Mouse (Mus musculus) ES-Bruce4 (cell line): ENCODE results near the gene Ano4. TPM values are rescaled to one million over a fixed set of nuclear protein-coding genes. Genes with fewer than 3 reads are reported as not detected.

Experiments
- H3K27ac ChIP-seq: 2 replicates; pipeline ENCODE4 v1.5.1; 2012; ENCODE audit warnings: low read length, inconsistent platforms; ENCODE audit not compliant: insufficient read depth
- H3K27me3 ChIP-seq: 2 replicates; pipeline ENCODE4 v1.6.1; 2012; ENCODE audit warnings: mild to moderate bottlenecking, low read length, inconsistent platforms; ENCODE audit not compliant: control insufficient read depth, poor library complexity, insufficient read depth, severe bottlenecking
- H3K36me3 ChIP-seq: 2 replicates; pipeline ENCODE4 v1.6.1; 2012; ENCODE audit warnings: inconsistent platforms, mild to moderate bottlenecking, low read length, moderate library complexity; ENCODE audit not compliant: control insufficient read depth, poor library complexity, insufficient read depth, severe bottlenecking
- H3K4me1 ChIP-seq: one replicate; pipeline ENCODE4 v1.8.1; 2011; ENCODE audit warnings: low read length; ENCODE audit not compliant: control insufficient read depth, insufficient read depth
- H3K4me3 ChIP-seq: 2 replicates; pipeline ENCODE4 v1.5.1; 2011; ENCODE audit warnings: low read depth, mild to moderate bottlenecking, low read length
- H3K9ac ChIP-seq: 2 replicates; pipeline ENCODE4 v1.6.1; 2012; ENCODE audit warnings: low read depth, mild to moderate bottlenecking, inconsistent platforms; ENCODE audit not compliant: poor library complexity, severe bottlenecking
- H3K9me3 ChIP-seq: replicated peaks from 2 replicates; pipeline ENCODE4 v1.6.1; 2012; ENCODE audit warnings: mild to moderate bottlenecking, low read length, inconsistent platforms; ENCODE audit not compliant: control insufficient read depth, poor library complexity, insufficient read depth, severe bottlenecking
- CTCF ChIP-seq: IDR thresholded peaks from one replicate; pipeline ENCODE4 v1.8.1; 2011; ENCODE audit warnings: low read depth, low read length
- EP300 ChIP-seq: IDR thresholded peaks from 2 replicates; pipeline ENCODE4 v1.6.1; 2011; ENCODE audit warnings: low read depth, low read length; ENCODE audit not compliant: insufficient read depth
- POLR2A ChIP-seq: IDR thresholded peaks from one replicate; pipeline ENCODE4 v1.8.1; 2011; ENCODE audit warnings: low read length; ENCODE audit not compliant: insufficient read depth
- polyA plus RNA-seq: library from polyadenylated mRNA; stranded (reverse); fragments of >200 nt; gene quantifications from 2 replicates; pipeline ENCODE4 v1.2.4, GENCODE M21; 2011; ENCODE audit warnings: low read depth; ENCODE audit not compliant: missing spikeins, insufficient read depth, insufficient read length

The Ano4 gene
- polyA plus RNA-seq, 1 experiment, result not detected

DNA sequence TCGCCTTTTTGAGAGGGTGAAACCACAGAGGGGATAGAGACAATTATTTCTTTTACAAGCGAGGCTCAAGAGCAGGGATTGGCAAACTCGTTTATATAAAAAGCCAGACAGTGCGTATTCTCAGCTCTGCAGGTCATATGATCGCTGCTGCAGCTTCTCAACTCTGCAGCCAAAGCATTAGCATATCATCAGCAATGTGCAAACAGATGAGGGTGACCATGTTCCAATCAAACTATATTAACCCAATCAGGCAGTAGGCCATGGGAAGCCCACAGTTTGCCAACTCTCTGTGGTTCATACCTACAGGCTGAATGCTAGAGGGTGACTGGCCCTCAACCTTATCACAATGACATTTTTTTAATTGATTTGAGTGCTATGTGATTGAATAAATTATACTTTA lies 64.2 kb downstream of the Ano4 start:
- Histone ChIP-seq H3K36me3 (no peaks in the 10 kb centered on the region), H3K27me3 (no peaks in the 10 kb centered on the region), H3K4me1 (no peaks in the 10 kb centered on the region), H3K9ac (no peak overlapping the region), H3K9me3 (no peaks in the 10 kb centered on the region), H3K4me3 (no peak overlapping the region), H3K27ac (no peak overlapping the region)
- TF ChIP-seq POLR2A (no peak), CTCF (no peak), EP300 (no peak)

DNA sequence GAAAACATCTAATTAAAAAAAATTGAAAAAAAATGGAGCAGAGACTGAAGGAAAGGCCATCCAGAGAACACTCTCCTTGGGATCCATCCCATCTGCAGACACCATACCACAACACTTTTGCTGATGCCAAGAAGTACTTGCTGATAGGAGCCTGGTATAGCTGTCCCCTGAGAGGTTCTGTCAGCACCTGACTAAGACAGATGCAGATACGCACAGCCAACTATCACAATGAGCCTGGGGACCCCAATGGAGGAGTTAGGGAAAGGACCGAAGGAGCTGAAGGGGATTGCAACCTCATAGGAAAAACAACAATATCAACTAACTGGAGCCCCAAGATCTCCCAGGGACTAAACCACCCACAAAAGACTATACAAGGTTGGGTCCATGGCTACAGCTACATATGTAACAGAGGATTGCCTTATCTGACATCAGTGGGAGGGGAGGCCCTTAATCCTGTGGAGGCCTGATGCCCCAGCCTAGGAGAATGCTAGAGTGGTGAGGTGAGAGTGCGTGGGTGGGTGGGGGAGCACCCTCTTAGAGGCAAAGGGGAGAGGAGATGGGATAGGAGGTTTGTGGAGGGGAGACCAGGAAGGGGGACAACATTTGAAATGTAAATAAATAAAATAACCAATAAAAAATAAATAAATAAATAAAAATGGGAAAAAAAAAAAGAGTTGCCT lies 71.4 kb downstream of the Ano4 start:
- Histone ChIP-seq H3K9me3 (no peaks in the 10 kb centered on the region), H3K27me3 (no peaks in the 10 kb centered on the region), H3K27ac (no peak overlapping the region), H3K4me1 (no peaks in the 10 kb centered on the region), H3K36me3 (no peaks in the 10 kb centered on the region), H3K9ac (no peak overlapping the region), H3K4me3 (no peak overlapping the region)
- TF ChIP-seq CTCF (no peak), POLR2A (no peak), EP300 (no peak)

DNA sequence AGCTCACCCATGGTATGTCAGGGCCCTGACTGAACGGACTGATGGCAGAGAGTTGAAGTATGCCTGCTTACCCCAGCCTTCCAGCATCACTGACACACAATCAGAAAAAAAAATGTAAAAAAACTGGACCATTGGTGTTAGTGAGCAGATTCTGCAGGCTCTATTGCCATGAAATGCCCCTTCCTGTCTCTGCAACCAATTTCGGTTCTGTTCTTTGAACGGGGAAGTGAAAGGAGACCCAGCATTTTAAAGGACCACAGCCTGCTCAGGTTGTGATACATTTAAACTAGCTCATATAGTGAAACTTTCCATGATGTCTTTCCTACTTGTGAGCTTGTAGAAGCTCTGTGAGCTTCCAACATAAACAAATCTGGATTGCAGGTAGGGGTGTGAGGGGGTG lies 77.2 kb downstream of the Ano4 start:
- Histone ChIP-seq H3K27me3 (no peaks in the 10 kb centered on the region), H3K9me3 (no peaks in the 10 kb centered on the region), H3K9ac (no peak overlapping the region), H3K27ac (no peak overlapping the region), H3K4me1 (no peaks in the 10 kb centered on the region), H3K36me3 (no peaks in the 10 kb centered on the region), H3K4me3 (no peak overlapping the region)
- TF ChIP-seq POLR2A (no peak), EP300 (no peak), CTCF (no peak)

DNA sequence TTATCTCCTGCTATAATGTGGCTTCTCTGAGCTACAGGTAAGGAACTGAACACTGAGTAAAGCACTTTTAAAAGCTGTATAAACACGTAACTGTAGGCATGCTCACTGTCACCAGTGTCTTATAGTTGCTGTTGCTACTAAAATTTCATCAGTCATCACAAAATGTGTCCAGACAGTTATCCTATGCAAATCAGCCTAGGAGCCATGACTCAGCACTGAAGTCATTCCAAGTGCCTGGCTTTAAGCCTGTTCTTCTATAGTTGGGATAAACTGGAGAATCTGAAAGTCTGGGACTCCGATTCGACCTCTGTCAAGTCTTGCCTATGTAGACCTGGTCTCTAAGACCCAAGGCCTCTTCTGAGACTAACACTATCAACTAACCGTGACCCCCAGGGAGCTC lies 81.2 kb downstream of the Ano4 start:
- Histone ChIP-seq H3K27me3 (no peaks in the 10 kb centered on the region), H3K27ac (no peak overlapping the region), H3K9ac (no peak overlapping the region), H3K36me3 (no peaks in the 10 kb centered on the region), H3K4me3 (no peak overlapping the region), H3K9me3 (no peaks in the 10 kb centered on the region), H3K4me1 (no peaks in the 10 kb centered on the region)
- TF ChIP-seq CTCF, result no peak
- no peak for TF ChIP-seq POLR2A
- TF ChIP-seq EP300, result no peak

DNA sequence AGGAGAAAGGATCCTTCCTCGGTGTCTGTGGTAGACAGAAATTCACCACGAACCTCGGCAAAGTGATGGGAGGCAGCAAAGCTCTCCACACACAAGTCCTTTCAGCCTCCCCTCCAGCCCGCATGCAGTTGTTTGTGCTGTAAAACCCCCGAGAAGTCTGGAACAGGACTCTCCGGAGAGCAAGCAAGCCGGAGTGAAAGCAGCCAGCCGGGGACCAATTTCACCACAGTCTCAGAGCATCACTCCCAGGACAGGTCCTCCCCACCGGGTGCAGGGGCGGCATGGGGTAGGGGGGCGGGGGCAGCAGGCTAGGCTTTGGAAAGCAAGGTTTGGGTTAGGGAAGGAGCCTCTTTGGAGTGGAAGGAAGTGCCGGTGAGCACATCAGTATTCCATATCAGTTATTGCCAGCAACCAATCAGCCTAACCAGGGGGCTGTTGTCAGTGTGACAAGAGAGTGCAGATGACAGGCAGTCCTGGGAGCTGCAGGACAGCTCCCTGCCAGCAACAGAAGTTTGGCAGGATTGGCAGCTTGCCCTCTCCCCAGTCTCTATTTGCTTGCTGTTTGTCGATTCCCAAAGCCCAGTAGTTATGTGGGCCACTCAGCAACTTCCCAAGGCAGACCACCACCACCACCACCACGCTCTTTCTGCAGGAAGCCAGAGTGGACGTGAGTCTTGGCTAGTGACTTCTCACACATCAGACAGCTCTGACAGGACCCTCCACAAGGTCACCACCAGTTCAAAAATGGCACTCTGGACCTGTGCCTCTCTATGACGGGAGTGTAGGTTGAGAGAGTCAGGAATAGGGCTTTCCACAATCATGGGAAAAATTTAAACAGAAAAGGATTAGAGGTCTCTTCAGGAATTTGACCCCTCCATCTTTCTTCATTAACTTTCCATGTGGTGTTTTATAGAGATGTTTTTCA lies 86.8 kb downstream of the Ano4 start:
- no peak overlapping the region for H3K9ac ChIP-seq

More for the DNA sequence above, 86.8 kb downstream of the Ano4 start:
- no peaks in the 10 kb centered on the region for H3K4me1 ChIP-seq
- TF ChIP-seq POLR2A (no peak), EP300 (no peak), CTCF (no peak)
- H3K36me3 ChIP-seq, result no peaks in the 10 kb centered on the region
- H3K27ac ChIP-seq, result no peak overlapping the region
- no peaks in the 10 kb centered on the region for H3K27me3 ChIP-seq
- no peak overlapping the region for H3K4me3 ChIP-seq
- no peaks in the 10 kb centered on the region for H3K9me3 ChIP-seq
